Mouse (Mus musculus): ENCODE results near the gene Itk. TPM values are rescaled to one million over a fixed set of nuclear protein-coding genes. Genes with fewer than 3 reads are reported as not detected.

The Itk gene
- polyA plus RNA-seq (2014; fragmentation: Illumina TruSeq; extraction: RNeasy Lipid Tissue Mini Kit (QIAGEN cat#74804); ENCODE audit: insufficient read depth, low read depth, low replicate concordance) = 2.7 TPM

DNA sequence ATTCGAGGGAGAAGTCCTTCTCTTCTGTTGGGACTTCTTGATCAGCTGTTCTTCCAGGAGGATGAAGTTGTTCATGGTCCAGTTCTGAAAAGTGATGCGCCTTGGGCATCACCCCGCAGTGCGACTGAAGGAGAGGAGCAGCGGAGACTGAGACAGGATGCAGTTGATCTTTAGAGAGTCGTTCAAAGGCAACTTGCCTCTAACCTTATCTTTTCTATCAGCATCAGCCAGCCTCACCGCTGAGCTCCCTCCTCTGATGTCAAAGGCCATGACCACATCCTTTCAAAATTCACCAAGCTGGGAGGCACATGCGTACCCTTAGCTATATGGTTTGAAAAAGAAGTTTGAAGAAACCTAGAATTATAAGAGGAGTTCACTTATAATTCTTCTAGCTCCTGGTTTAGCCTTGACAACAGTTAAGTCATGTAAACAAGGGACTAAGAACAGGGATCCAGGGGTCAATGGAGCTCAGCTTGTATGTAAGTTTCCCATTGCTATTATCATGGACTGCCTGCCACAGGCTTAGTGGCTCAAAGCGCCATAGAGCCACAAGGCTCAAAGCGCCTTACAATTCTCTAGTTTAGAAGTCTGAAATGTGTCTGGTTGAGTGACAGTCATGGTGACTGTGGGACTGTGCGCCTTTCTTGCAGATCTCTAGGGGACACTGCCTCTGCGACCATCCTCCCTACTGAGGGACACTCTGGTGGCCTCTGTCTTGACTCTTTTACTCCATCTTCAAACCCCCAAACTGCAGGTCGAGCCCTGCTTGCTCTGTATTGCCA is at the start of gene Itk:
TSS of gene Itk (minus strand) at position 180 of the 782 bp plus-strand sequence.

GRCm38 (mm10) chr11:46436760-46437458 is 47.6 kb upstream of the Itk start, which contains the start of gene Med7:
TSS of gene Med7 (plus strand) at chr11:46436925.

DNA sequence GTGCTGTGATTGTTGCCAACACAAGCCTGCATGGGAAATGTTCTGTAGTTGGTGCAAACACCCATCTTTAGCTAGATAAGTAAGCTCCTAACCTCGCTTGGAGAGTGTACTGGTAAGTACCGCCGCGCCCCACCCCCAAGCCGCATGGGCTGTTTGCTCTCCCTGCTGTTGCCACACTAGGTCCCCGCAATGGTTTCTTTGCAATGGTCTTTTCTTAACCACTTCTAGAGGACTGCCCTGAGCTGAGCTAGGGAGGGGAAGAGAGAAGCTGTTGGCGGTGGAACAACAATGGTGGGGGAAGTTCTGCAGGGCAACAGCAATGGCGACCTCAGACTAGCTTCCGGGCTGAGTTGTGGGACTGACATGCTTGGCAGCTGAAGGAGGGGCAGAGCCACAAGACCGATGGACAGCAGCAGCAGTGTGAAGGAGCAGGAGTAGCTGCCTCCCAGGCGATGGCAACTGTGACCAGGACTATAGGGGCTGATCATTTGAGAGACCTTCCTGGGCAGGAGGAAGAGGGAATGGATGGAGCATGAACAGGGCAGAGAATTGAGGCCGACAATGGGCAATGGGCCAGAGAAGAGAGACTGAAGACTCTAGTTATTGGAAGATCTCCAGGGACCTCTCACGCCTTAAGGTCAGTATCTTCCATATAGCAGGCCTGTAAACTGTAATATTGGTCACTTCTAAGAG is 7.0 kb upstream of the Itk start, which contains the start of gene Fam71b:
TSS of gene Fam71b (plus strand) at position 393 of the 693 bp plus-strand sequence.

GRCm38 (mm10) chr11:46312523-46313035 is 76.7 kb downstream of the Itk start, which contains the start of gene Cyfip2:
TSS of gene Cyfip2 (minus strand) at chr11:46312859.

Other genes starting within 250 kb of the Itk start
- gene Nipal4, start 223.0 kb downstream of the Itk start, polyA plus RNA-seq (2014; fragmentation: Illumina TruSeq; extraction: RNeasy Lipid Tissue Mini Kit (QIAGEN cat#74804); ENCODE audit: insufficient read depth, low read depth, low replicate concordance) = 0.23 TPM
- gene Fndc9, start 154.0 kb downstream of the Itk start, polyA plus RNA-seq (2014; fragmentation: Illumina TruSeq; extraction: RNeasy Lipid Tissue Mini Kit (QIAGEN cat#74804); ENCODE audit: insufficient read depth, low read depth, low replicate concordance) = not detected
- 4.7 TPM for gene Cyfip2, start 76.7 kb downstream of the Itk start, polyA plus RNA-seq (2014; fragmentation: Illumina TruSeq; extraction: RNeasy Lipid Tissue Mini Kit (QIAGEN cat#74804); ENCODE audit: insufficient read depth, low read depth, low replicate concordance)
- 0.17 TPM for gene Fam71b, start 7.0 kb upstream of the Itk start, polyA plus RNA-seq (2014; fragmentation: Illumina TruSeq; extraction: RNeasy Lipid Tissue Mini Kit (QIAGEN cat#74804); ENCODE audit: insufficient read depth, low read depth, low replicate concordance)
- gene Med7, start 47.4 kb upstream of the Itk start, polyA plus RNA-seq (2014; fragmentation: Illumina TruSeq; extraction: RNeasy Lipid Tissue Mini Kit (QIAGEN cat#74804); ENCODE audit: insufficient read depth, low read depth, low replicate concordance) = 27.5 TPM
- 2.9 TPM for gene Havcr2, start 65.4 kb upstream of the Itk start, polyA plus RNA-seq (2014; fragmentation: Illumina TruSeq; extraction: RNeasy Lipid Tissue Mini Kit (QIAGEN cat#74804); ENCODE audit: insufficient read depth, low read depth, low replicate concordance)
- gene Gm12169, start 134.7 kb upstream of the Itk start, polyA plus RNA-seq (2014; fragmentation: Illumina TruSeq; extraction: RNeasy Lipid Tissue Mini Kit (QIAGEN cat#74804); ENCODE audit: insufficient read depth, low read depth, low replicate concordance) = not detected
- not detected for gene BC053393, start 182.0 kb upstream of the Itk start, polyA plus RNA-seq (2014; fragmentation: Illumina TruSeq; extraction: RNeasy Lipid Tissue Mini Kit (QIAGEN cat#74804); ENCODE audit: insufficient read depth, low read depth, low replicate concordance)
- not detected for gene Dppa1, start 239.7 kb upstream of the Itk start, polyA plus RNA-seq (2014; fragmentation: Illumina TruSeq; extraction: RNeasy Lipid Tissue Mini Kit (QIAGEN cat#74804); ENCODE audit: insufficient read depth, low read depth, low replicate concordance)